Mouse (Mus musculus) gastrocnemius, postnatal 36 days (tissue): ENCODE measurements around the gene Rab31. TPM values are rescaled to one million over a fixed set of nuclear protein-coding genes. Genes with fewer than 3 reads are reported as not detected.

Experiments
- DNase-seq, 2 experiments: peaks; one replicate each; pipeline ENCODE4 v3.0.0; 2022
- intact Hi-C: fragments of 180-260 bp; cut with DNase I; formaldehyde crosslinking; loops from one replicate; pipeline ENCODE4 v1.15.1; 2025
- long read RNA-seq, 2 experiments: library from polyadenylated mRNA; stranded (forward); transcript quantifications; one replicate each; pipeline ENCODE4 v2.0.0; 2021
- total RNA-seq, 2 experiments: library from RNA; stranded (reverse); gene quantifications; 2 replicates each; pipeline ENCODE4 v1.2.3; 2021

Rab31 gene
- total RNA-seq = 1 to 10 TPM; 4.7 to 5.5 TPM
- long read RNA-seq, experiment 1, partial matches to known transcripts = 0 of 1 reads
- long read RNA-seq, experiment 1, other reads (novel, unspliced or antisense) = 1 of 1 reads
- long read RNA-seq, experiment 2, transcript Rab31-201 (7 exons, 3,473 nt) = major isoform, 5 of 12 reads
- long read RNA-seq, experiment 2, partial matches to known transcripts = 0 of 12 reads
- long read RNA-seq, experiment 2, other reads (novel, unspliced or antisense) = 7 of 12 reads

GRCm38 (mm10) chr17:65771951-65772934 lies at the start of gene Rab31:
TSS of gene Rab31 (minus strand) at chr17:65772752.
- intact Hi-C loops = loop anchor here (5.0 kb wide), 1 partner anchor 60 kb away; no protein-coding TSS in a partner anchor
- DNase-seq = peak; percentile 80 to 83

- DNase-seq = no peak
- intact Hi-C loops = no loop called here
These were observed 47.6 kb upstream of the Rab31 start for GRCm38 (mm10) chr17:65820197-65820596.

DNA sequence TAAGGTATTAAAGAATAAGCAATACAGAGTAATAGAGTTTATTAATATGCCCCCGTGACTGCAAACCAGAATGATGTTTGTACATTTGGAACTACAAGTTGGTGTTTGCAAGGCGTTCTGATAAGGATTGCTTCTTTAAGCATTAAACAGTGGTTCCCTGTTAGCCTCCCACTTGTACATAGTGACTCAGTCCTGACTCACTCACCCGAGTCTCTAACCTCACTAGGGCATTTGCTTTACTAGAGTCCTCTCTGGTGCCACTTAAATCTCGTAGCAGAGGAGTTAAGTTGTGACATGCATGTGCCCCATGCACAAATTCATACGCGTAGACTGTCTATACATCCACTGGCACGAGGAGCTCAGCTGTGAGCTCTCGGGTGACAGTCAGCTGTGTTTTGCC lies 41.2 kb upstream of the Rab31 start:
- no peak for DNase-seq
- intact Hi-C loops = no loop called here

DNA sequence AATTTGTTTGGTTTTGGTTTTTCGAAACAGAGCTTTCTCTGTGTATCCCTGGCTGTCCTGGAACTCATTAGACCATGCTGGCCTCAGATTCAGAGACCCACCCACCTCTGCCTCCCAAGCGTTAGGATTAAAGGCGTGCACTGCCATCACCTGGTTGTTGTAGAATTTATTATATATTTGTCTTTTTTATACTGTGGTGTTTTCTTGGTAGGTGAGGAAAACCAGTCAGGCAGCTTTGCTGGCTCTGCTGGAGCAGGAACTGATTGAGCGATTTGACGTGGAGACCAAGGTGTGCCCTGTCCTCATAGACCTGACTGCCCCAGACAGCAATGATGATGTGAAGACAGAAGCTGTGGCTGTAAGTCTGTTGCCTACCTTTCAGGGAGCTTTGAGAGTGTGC lies 38.5 kb upstream of the Rab31 start:
- DNase-seq = no peak
- intact Hi-C loops = no loop called here

- intact Hi-C loops = no loop called here
- no peak for DNase-seq
These were observed 33.9 kb upstream of the Rab31 start for GRCm38 (mm10) chr17:65806416-65806815.

- no peak for DNase-seq
- intact Hi-C loops = no loop called here
These were observed 33.4 kb upstream of the Rab31 start for GRCm38 (mm10) chr17:65805966-65806365.

DNA sequence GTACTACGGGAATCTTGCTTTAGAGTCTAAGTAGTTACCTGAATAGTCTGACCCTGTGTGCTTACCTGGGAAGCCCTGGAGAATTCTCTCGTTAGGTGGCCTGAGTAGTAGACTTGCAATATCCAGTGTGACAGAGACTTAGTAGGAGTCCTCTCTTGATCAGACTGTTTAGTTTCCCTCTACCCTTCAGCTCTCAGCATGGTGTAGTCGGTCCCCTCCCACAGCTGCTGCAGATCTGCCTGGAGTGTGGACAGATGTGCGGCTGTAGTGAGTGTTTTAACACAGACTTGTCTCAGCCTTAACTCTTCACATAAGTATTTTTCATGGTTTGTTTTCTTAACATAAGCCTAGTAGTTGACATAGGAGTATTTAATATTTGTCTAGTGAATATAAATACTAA lies 29.5 kb upstream of the Rab31 start:
- no peak for DNase-seq
- intact Hi-C loops = no loop called here

GRCm38 (mm10) chr17:65800451-65800850 lies 27.9 kb upstream of the Rab31 start:
- DNase-seq = no peak
- intact Hi-C loops = no loop called here

- no peak for DNase-seq
- intact Hi-C loops = no loop called here
These were observed 26.8 kb upstream of the Rab31 start for GRCm38 (mm10) chr17:65799353-65799752.

GRCm38 (mm10) chr17:65798446-65798845 lies 25.9 kb upstream of the Rab31 start:
- intact Hi-C loops = no loop called here
- no peak for DNase-seq

GRCm38 (mm10) chr17:65796056-65796455 lies 23.5 kb upstream of the Rab31 start:
- intact Hi-C loops = no loop called here
- no peak for DNase-seq

DNA sequence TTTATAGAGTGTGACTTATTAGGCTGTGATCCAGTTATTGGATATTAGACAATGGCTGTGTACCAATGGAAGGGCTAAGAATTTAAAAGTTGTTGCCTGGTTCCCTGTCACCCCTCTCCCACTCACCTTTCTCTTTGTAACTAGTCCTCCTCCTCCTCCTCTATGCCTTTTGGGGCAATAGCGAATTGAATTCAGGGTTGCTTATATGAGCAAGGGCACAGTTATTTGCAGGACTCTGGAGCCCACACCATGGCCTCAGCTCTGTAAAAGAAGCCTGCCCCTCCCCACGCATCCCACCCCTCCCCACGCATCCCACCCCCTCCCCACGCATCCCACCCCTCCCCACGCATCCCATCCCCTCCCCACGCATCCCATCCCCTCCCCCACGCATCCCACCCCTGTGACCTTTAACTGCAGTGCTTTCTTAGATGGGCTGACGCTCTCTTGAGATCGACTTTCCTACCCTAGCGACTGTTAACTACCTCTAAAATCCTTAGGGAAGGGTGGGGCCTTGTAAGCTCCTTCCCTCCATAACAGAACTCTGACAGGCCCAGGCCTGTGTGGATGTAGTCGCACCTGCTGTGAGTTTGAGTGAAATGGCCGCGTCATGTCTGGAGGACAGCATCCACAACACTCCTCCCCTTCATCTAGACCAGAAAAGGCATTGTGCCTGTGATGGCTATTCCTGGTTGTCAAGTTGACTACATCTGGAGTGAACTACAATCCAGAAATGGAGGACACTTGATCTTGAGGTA lies 21.7 kb upstream of the Rab31 start:
- no peak for DNase-seq
- intact Hi-C loops = no loop called here

- intact Hi-C loops = no loop called here
These were observed 20.9 kb upstream of the Rab31 start for GRCm38 (mm10) chr17:65793307-65793930.

DNA sequence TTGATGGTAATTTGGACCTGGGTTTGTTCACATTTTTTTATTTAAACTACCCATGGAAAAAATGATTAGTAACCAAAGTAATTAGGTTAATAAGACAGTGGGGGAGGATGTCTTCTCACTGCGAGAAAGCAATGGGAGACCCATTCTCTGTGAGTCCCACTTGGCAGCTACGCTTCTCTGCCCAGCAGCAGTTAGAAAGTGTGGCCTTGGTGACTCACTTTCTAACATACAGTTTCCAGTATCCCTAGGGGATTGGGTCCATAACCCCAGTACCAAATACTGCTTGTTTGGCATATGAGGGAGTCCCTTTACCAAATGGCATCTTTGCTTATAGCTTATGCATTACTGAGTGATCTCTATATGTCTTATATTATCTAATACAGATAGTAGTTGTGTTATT lies 18.6 kb upstream of the Rab31 start:
- intact Hi-C loops = no loop called here
- no peak for DNase-seq

More at GRCm38 (mm10) chr17:65793307-65793930, 20.9 kb upstream of the Rab31 start:
- DNase-seq = no peak

DNA sequence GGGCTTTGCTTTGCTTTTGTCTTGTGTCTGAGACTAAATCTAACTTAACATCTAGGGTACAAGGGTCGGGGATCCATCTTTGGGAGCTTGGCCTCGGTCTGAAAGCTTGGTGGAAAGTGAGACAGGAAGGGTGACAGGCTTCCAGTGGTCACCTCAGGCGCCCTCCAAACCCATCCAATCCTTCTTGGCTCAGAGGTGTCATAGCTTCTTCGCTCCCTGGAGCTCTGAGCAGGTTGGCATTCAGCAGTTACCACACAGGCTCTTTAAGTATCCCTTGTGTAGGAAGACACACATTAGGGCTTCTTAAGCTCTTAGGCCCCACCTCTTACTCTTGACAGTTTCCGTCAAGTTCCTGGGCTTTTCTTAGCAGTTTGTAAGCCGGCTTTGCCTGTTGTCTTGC lies 17.0 kb upstream of the Rab31 start:
- no peak for DNase-seq
- intact Hi-C loops = no loop called here

DNA sequence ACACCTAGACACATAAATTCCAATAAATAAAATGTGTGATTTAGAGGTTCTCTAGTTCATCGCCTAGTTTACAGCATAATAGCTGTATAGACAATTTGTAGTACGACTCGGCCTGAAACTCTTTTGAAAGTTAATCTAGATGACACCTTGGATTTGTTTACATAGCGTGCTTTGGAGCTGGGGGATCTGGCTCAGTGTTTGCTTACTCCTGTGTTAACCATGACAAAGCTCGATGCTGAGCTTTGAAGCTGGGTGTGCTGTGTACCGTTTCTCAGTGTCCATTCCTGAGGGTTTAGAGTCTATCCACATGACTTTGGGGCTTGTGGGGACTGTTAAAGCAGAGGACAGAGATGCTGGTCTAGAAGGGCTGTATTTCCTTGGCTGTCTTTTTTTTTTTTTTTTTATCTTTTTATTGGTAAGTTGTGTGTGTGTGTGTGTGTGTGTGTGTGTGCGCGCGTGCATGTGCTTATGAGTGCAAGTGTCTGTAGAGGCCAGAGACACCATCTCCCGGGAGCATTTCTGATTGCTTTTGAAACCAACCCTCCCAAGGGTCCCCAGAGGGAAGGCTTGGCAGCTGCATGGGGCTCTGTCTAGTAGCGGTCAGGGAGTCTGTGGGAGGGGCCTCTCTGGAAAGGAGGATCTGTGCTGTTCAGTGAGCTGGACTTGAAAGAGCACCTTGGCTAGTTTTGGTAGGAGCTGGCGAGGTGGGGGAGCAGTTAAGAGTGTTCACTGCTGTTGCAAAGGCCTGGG lies 16.2 kb upstream of the Rab31 start:
- intact Hi-C loops = no loop called here
- DNase-seq = peak; percentile 50 to 58

DNA sequence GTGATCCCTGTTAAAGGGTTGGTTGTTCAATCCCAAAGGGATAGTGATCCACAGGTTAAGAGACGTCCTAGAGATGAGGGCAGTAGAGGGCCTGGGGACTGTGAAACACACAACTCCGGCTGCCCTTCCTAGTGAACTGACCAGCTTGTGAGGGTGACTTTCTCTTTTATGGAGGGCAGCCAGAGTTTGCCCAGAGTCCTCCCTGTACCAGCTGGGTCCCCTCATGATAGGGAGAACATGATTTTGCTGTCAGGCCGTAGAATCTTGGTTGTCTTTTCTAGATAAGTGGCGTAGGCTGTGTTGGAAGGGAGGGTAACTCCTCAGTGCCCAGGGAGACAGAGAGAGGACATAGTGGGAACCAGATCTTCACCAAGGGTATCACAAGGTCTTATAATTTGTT lies 14.7 kb upstream of the Rab31 start:
- DNase-seq = no peak
- intact Hi-C loops = no loop called here

DNA sequence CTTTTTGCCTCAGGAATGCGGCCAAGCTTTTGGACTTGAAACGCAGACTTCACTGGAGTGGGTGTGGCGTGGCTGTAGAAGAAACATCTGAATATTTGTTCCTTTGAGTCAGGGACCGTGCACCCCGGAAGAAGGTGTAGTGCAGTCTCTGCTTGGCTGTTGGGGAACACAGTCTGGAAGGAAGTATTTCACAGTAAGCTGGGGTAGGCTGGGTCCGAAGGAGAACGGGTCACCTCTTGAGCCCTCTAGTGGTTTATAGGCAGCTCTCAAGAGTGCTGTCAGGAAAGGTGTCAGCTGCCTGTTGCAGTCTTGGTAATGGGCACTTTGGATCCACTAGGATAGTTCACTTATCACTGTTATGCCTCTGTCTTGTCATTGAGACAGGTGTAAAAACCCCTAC lies 13.7 kb upstream of the Rab31 start:
- intact Hi-C loops = no loop called here
- no peak for DNase-seq

- intact Hi-C loops = no loop called here
- no peak for DNase-seq
These were observed 13.2 kb upstream of the Rab31 start for GRCm38 (mm10) chr17:65785707-65786106.
